Mouse (Mus musculus) stomach, embryonic 16.5 days (tissue): ENCODE measurements around the gene Rps27rt. TPM values are rescaled to one million over a fixed set of nuclear protein-coding genes. Genes with fewer than 3 reads are reported as not detected.

ENCODE experiments used
- ATAC-seq: fragments of 200-750 bp; cut with Nextera tagmentation; 2 replicates; pipeline ENCODE4 v1.8.0; 2017; ENCODE audit warnings: moderate number of reproducible peaks, moderate TSS enrichment; ENCODE audit not compliant: insufficient read depth, low FRiP score
- H3K27ac ChIP-seq: fragments of 300-500 bp; sonication (generic); 2 replicates; pipeline ENCODE4 v1.5.1; 2014; ENCODE audit warnings: low read length
- H3K27me3 ChIP-seq: fragments of 300-500 bp; sonication (generic); 2 replicates; pipeline ENCODE4 v1.6.1; 2014; ENCODE audit warnings: low read length, control low read depth, mixed read lengths; ENCODE audit not compliant: control insufficient read depth, insufficient read depth
- H3K36me3 ChIP-seq: fragments of 300-500 bp; sonication (generic); 2 replicates; pipeline ENCODE4 v1.6.1; 2014; ENCODE audit warnings: low read length; ENCODE audit not compliant: control insufficient read depth, insufficient read depth
- H3K4me1 ChIP-seq: fragments of 300-500 bp; sonication (generic); 2 replicates; pipeline ENCODE4 v1.6.1; 2014; ENCODE audit warnings: low read length, control low read depth, mixed read lengths; ENCODE audit not compliant: control insufficient read depth, insufficient read depth
- H3K4me2 ChIP-seq: fragments of 300-500 bp; sonication (generic); 2 replicates; pipeline ENCODE4 v1.6.1; 2014; ENCODE audit warnings: low read depth, low read length, mixed read lengths
- H3K4me3 ChIP-seq: fragments of 300-500 bp; sonication (generic); replicated peaks from 2 replicates; pipeline ENCODE4 v1.5.1; 2014; ENCODE audit warnings: mild to moderate bottlenecking, low read length
- H3K9ac ChIP-seq: fragments of 300-500 bp; sonication (generic); 2 replicates; pipeline ENCODE4 v1.6.1; 2014; ENCODE audit warnings: low read length
- H3K9me3 ChIP-seq: fragments of 300-500 bp; sonication (generic); replicated peaks from 2 replicates; pipeline ENCODE4 v1.6.1; 2016; ENCODE audit warnings: low read length, control low read depth; ENCODE audit not compliant: control insufficient read depth
- WGBS: fragments of 180-500 bp; shearing (Covaris S2); extraction: QIAGEN DNeasy Blood & Tissue Kit; methylation state at CpG from one replicate; pipeline ENCODE4 v1.1.7; 2014; 5-methylcytosine and 5-hydroxymethylcytosine counted together
- polyA plus RNA-seq: library from polyadenylated mRNA; unstranded; fragments of >200 nt; fragmentation: Nextera tagmentation; extraction: Ambion mirVana; gene quantifications from 2 replicates; pipeline ENCODE4 v1.2.1, GENCODE M21; 2015

Rps27rt gene
- polyA plus RNA-seq, 1 experiment from 2014 or later = 421 TPM

DNA sequence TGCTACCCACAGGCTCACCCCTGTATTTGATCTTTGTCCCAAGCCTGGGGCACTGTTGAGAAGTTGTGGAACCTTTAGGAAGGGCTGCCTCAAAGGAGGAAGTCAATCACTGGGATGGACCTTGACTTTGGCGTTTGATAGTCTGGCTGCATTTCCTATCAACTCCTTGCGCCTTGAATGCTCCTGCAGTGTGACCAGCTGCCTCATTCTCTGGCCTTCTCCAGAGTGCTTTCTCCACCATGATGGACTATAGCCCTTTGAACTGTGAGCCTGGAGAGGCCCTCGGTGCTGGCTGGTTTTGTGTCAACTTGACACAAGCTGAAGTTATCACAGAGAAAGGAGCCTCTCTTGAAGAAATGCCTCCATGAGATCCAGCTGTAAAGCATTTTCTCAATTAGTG, 37.9 kb downstream of the Rps27rt start:
- no peak overlapping the region for H3K4me2 ChIP-seq
- peaks cover 4% of the 10 kb centered on the region; the same call in 1 of the 2 replicates for H3K9me3 ChIP-seq
- no peaks in the 10 kb centered on the region for H3K36me3 ChIP-seq
- H3K9ac ChIP-seq = no peak overlapping the region
- no peaks in the 10 kb centered on the region for H3K27me3 ChIP-seq
- H3K4me1 ChIP-seq = peaks cover 5% of the 10 kb centered on the region; the same call in 1 of the 2 replicates
- 83% methylated on average over 3 of the region's 3 CpGs for WGBS
- H3K27ac ChIP-seq = no peak overlapping the region
- no peak overlapping the region for H3K4me3 ChIP-seq
- ATAC-seq = no peak

DNA sequence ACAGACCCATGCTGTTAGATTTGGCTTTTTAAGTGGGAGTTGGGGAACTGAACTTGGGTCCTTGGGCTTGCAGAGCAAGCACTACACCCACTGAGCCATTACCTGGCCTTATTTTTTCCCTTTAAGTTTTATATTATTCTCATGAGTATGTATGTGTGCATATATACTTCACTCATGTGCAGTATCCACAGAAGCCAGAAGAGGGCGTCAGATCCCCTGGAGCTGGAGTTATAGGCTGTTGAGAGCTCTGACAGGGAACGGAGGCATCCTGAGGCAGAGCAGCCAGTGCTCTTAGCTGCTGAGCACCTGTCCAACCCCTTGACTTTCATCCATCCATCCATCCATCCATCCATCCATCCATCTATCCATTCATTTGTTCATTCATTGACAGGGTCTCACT, 45.9 kb downstream of the Rps27rt start:
- Histone ChIP-seq H3K4me3 (no peak overlapping the region), H3K4me1 (peaks cover 13% of the 10 kb centered on the region), H3K27ac (no peak overlapping the region), H3K9me3 (0 out of 2 replicates have a peak, but pooled peaks cover under 1% of the 10 kb centered on the region), H3K4me2 (no peak overlapping the region), H3K9ac (no peak overlapping the region), H3K36me3 (no peaks in the 10 kb centered on the region), H3K27me3 (no peaks in the 10 kb centered on the region)
- WGBS = 66% methylated on average over 2 of the region's 2 CpGs
- no peak for ATAC-seq

DNA sequence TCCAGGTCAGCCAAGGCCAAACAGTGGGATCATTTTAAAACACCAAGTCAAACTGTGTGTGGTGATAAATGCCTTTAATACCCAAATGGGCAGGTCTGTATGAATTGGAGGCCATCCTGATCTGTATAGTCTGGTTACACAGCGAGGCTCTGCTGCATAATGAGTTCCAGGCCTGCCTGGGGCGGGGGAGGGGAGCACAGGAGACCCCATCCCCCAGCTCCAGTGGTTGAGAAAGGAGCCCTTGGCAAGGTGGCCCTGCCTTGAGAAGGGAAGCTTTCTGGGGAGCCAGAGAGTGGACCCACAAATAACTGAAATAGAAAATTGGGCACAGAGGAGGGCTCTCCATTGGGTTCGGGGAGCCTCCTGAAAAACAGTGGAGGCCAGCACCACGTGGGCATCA, 47.2 kb downstream of the Rps27rt start:
- Histone ChIP-seq H3K9me3 (no peaks in the 10 kb centered on the region), H3K27ac (no peak overlapping the region), H3K9ac (no peak overlapping the region), H3K36me3 (no peaks in the 10 kb centered on the region), H3K4me2 (no peak overlapping the region), H3K27me3 (no peaks in the 10 kb centered on the region), H3K4me1 (peaks cover 13% of the 10 kb centered on the region), H3K4me3 (no peak overlapping the region)
- no peak for ATAC-seq
- 79% methylated on average over 4 of the region's 4 CpGs for WGBS

DNA sequence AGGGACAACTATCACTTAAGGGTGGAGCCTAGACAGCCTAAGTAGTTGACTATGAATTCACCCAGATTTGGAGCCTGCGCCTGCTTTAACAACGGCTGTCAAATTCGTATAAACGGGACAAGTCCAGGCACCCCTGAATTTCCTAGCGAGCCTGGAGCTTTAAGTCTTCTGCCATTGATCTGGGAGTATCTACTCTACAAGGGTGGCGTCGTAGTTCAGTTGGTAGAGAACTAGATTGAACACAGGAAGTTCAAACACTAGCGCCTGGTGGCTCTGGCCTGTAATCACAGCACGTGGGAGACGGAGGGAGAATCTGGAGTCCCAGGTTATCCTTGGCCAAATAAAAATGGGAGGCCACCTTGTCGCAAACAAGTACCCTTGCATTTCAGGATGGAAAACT, 48.3 kb downstream of the Rps27rt start:
- no peak for ATAC-seq
- Histone ChIP-seq H3K9me3 (no peaks in the 10 kb centered on the region), H3K4me3 (peak overlapping the region; percentile 74), H3K27me3 (no peaks in the 10 kb centered on the region), H3K4me2 (peak overlapping the region; percentile 96), H3K9ac (peak overlapping the region; percentile 56), H3K36me3 (no peaks in the 10 kb centered on the region), H3K27ac (peak overlapping the region; percentile 26; the same call in 1 of the 2 replicates), H3K4me1 (peaks cover 13% of the 10 kb centered on the region)
- WGBS = 55% methylated on average over 11 of the region's 11 CpGs

DNA sequence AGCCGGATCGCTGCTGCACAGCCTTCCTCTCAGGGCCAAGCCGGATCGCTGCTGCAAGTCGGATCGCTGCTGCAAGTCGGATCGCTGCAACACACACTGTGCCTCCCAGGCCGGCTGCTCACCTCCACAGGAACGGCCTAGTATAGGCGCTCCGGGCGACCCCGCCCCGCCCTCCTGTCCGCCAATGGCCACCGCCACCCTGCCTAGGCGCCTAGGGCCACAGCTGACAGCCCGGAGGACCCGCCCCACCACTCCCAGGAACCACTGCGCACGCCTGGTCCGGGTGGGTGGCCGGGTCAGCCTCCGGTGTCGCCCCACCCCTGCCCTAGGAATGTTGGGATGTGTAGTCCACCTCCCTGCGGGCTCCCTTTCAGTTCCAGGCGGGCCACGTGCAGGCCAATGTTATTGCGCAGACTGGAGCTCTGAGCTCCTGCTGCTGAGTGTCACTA, 48.8 kb downstream of the Rps27rt start, which contains the start of gene Gpd1l:
Gene Gpd1l, minus strand, starts transcription at position 265 of the 449 bp plus-strand sequence.
- Histone ChIP-seq H3K9ac (peak within 1 kb of the TSS; percentile 82), H3K9me3 (no peaks in the 10 kb centered on the region), H3K27me3 (no peaks in the 10 kb centered on the region), H3K4me3 (peak within 1 kb of the TSS; percentile 74), H3K4me1 (peaks cover 13% of the 10 kb centered on the region), H3K36me3 (no peaks in the 10 kb centered on the region), H3K4me2 (peak within 1 kb of the TSS; percentile 96), H3K27ac (peak within 1 kb of the TSS; percentile 75)
- 0% methylated on average over 30 of the region's 30 CpGs for WGBS
- peak; percentile 99 for ATAC-seq

DNA sequence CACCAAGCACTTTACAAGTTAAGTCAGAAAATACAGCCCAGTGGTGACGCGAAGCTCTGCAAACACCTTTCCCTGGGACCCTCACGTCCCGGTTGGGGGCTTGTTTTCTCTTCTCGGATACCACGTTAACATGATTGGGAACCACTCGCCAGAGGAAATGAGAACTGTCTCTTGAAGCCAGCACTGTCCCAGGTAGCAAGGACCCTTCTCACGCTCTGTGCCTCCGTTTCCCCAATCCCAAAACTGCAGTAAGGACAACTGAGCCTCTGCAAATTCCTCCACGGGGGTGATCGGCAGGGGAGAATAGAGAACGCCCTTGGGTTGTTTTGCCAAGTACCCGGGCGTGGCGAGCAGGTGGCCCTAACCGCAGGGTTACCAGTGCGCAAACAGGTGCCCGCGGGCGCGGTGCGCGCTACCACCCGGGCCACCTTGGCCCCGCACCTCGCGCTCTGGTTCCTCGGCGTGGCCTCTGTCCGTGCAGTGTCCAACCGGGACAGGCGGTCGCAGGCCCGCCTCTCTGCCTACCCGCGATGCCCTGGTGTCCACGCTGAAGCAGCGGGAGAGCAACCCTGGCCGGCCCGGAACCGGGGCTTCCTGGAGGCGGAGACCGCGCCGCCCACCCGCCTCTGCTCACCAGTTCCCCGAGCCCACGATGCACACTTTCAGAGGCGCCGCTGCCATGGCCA, 49.4 kb downstream of the Rps27rt start:
- no peaks in the 10 kb centered on the region for H3K36me3 ChIP-seq
- H3K9ac ChIP-seq = peak overlapping the region; percentile 82
- peak overlapping the region; percentile 74 for H3K4me3 ChIP-seq
- H3K27me3 ChIP-seq = no peaks in the 10 kb centered on the region
- no peaks in the 10 kb centered on the region for H3K9me3 ChIP-seq
- H3K4me1 ChIP-seq = peaks cover 13% of the 10 kb centered on the region
- peak overlapping the region; percentile 75 for H3K27ac ChIP-seq
- ATAC-seq = peak; percentile 52; the same call in 1 of the 2 replicates
- peak overlapping the region; percentile 96 for H3K4me2 ChIP-seq
- WGBS = under 1% methylated on average over 50 of the region's 50 CpGs

DNA sequence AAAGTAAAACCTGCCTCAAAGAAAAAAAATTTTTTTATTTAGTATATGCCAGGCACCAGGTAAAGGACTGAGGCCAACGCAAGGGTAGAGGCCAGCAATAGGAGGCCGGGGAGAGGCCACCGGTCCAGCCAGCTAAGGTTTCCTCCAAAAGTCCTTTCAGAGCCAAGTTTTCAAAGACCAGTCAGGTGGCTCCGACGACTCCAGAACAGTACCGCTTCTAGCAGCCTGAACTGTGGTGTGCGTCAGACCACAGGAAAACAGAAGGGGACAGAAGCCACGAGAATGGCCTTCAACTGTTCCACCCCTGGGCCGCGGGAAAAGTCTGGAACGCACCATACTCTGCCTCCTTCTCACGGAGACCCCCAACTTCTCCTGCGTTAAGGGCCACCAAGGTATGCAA, 49.9 kb downstream of the Rps27rt start:
- H3K4me3 ChIP-seq = peak overlapping the region; percentile 74
- 16% methylated on average over 13 of the region's 13 CpGs for WGBS
- peaks cover 13% of the 10 kb centered on the region for H3K4me1 ChIP-seq
- H3K36me3 ChIP-seq = no peaks in the 10 kb centered on the region
- H3K4me2 ChIP-seq = peak overlapping the region; percentile 96
- no peaks in the 10 kb centered on the region for H3K27me3 ChIP-seq
- no peak overlapping the region for H3K27ac ChIP-seq
- no peak for ATAC-seq
- H3K9me3 ChIP-seq = no peaks in the 10 kb centered on the region
- H3K9ac ChIP-seq = peak overlapping the region; percentile 82

Other genes starting within 250 kb of the Rps27rt start
- gene Cmtm7, start 200.9 kb downstream of the Rps27rt start, polyA plus RNA-seq = 87.2 and 95.6 TPM in 2 replicates
- gene Cmtm8, start 138.6 kb downstream of the Rps27rt start, polyA plus RNA-seq = 59.5 and 65.6 TPM in 2 replicates
- 18.7 and 20.2 TPM in 2 replicates for gene Gpd1l, start 48.8 kb downstream of the Rps27rt start, polyA plus RNA-seq
- gene Osbpl10, start 4.2 kb downstream of the Rps27rt start, polyA plus RNA-seq = 0.95 and 1.4 TPM in 2 replicates